Mouse (Mus musculus) lung, postnatal 0 days (tissue): ENCODE data around the gene Slc8a3.

ENCODE experiments used
- CTCF ChIP-seq: IDR thresholded peaks from 2 replicates; pipeline ENCODE4 v1.5.1; 2016; ENCODE audit warnings: antibody characterized with exemption, mild to moderate bottlenecking
- EP300 ChIP-seq: IDR thresholded peaks from 2 replicates; pipeline ENCODE4 v1.6.1; 2016; ENCODE audit warnings: antibody characterized with exemption, mild to moderate bottlenecking, control low read depth

GRCm38 (mm10) chr12:81160831-81161230 lies 172.1 kb downstream of the Slc8a3 start:
- TF ChIP-seq CTCF = peak; percentile 18; the same call in 1 of the 2 replicates
- TF ChIP-seq EP300 = no peak
